Mouse (Mus musculus) lung, adult 2 months (tissue): ENCODE measurements around the gene Sult4a1. TPM values are rescaled to one million over a fixed set of nuclear protein-coding genes. Genes with fewer than 3 reads are reported as not detected.

ENCODE experiments used
- DNase-seq: peaks from one replicate; pipeline ENCODE4 v3.0.0; 2022
- H3K4me1 ChIP-seq: fragments of 200-500 bp; 2 replicates; pipeline ENCODE4 v1.6.1; 2011; ENCODE audit warnings: low read length; ENCODE audit not compliant: control insufficient read depth, insufficient read depth
- H3K4me3 ChIP-seq: fragments of 200-500 bp; replicated peaks from 2 replicates; pipeline ENCODE3; 2011; ENCODE audit warnings: low read depth, mild to moderate bottlenecking, control low read depth, low read length; ENCODE audit errors: extremely low read depth
- CTCF ChIP-seq: fragments of 200-500 bp; IDR thresholded peaks from 2 replicates; pipeline ENCODE4 v1.5.1; 2011; ENCODE audit warnings: mild to moderate bottlenecking, low read length, control low read depth; ENCODE audit not compliant: insufficient read depth
- POLR2A ChIP-seq: fragments of 200-500 bp; IDR thresholded peaks from 2 replicates; pipeline ENCODE4 v1.6.1; 2011; ENCODE audit warnings: low read depth, mild to moderate bottlenecking, control low read depth, low read length, borderline replicate concordance; ENCODE audit errors: extremely low read depth
- WGBS: fragments of 180-500 bp; shearing (Covaris S2); methylation state at CpG from one replicate; pipeline ENCODE4 v1.1.7; 2018; 5-methylcytosine and 5-hydroxymethylcytosine counted together
- polyA plus RNA-seq: library from polyadenylated mRNA; depleted of rRNA; stranded (reverse); fragments of >200 nt; gene quantifications from 2 replicates; pipeline ENCODE4 v1.2.3, GENCODE M21; 2012

Gene Sult4a1
- polyA plus RNA-seq, 1 experiment, result 0.69 TPM

DNA sequence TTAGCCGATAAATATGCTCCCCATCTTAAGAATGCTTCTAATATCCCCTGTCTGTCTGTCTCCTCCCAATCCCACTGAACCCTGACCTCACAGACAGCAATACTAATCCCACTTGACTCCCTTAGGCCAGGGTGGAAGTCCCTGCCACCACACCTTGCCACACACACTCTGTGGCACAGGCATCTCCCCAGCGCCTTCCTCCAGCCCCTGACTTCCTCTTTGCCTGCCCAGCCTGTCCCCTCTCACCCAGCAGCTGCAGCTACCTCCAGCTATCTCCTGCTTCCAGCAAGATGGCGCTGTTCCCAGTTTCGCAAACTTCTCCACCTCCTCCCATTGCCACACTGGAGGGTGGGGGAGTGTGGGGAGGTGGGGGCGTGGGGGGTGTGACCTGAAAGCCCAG lies 21.3 kb upstream of the Sult4a1 start:
- H3K4me3 ChIP-seq, result no peak overlapping the region
- no peak for DNase-seq
- 27% methylated on average over 5 of the region's 5 CpGs for WGBS
- no peaks in the 10 kb centered on the region; the same call in 1 of the 2 replicates for H3K4me1 ChIP-seq
- TF ChIP-seq CTCF, result no peak
- no peak for TF ChIP-seq POLR2A

GRCm38 (mm10) chr15:84126447-84126846 lies 20.9 kb upstream of the Sult4a1 start:
- no peak for DNase-seq
- no peaks in the 10 kb centered on the region; the same call in 1 of the 2 replicates for H3K4me1 ChIP-seq
- WGBS, result 52% methylated on average over 4 of the region's 4 CpGs
- no peak overlapping the region for H3K4me3 ChIP-seq
- no peak for TF ChIP-seq POLR2A
- no peak for TF ChIP-seq CTCF

DNA sequence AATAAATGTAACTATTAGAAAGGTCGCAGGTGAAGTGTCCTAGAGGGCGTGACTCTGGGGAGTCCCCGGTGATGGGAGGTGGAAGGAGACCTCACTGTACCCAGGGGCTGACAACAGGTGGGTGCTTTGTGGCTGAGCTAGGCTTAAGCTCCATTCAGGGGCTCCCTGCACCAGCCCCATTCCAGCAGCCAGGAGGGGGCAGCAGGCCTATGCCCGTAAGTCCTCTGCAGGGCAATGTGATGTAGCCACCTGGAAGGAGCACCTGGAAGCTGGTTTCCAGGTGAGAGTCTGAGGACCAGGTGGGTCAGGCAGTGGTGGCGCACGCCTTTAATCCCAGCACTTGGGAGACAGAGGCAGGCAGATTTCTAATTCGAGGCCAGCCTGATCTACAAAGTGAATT lies 18.5 kb upstream of the Sult4a1 start:
- TF ChIP-seq POLR2A (no peak), CTCF (no peak)
- WGBS, result 68% methylated on average over 7 of the region's 7 CpGs
- Histone ChIP-seq H3K4me1 (no peaks in the 10 kb centered on the region), H3K4me3 (no peak overlapping the region)
- no peak for DNase-seq

DNA sequence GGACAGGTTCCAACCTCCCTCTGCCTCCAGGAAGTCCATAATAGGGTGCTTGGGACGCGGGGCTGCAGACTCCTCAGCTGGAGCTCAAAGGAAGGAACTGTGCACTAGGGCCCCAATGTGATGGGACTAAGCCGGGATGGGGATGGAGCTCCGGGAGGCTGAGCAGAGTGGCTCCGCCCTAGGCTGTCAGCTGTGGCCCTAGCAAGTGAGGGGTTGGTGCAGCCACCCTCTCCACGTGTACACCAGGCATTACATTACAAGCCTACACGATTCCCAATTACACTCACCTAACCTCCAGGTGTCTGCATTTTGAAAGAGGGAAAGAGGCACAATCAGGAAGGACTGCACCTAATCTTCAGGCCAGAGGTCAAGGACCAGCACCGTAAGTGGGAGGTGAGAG lies 17.5 kb upstream of the Sult4a1 start, which contains the start of gene Pnpla5:
Gene Pnpla5, minus strand, starts transcription at position 101 of the 400 bp plus-strand sequence.
- Histone ChIP-seq H3K4me1 (no peaks in the 10 kb centered on the region), H3K4me3 (no peak within 1 kb of the TSS)
- WGBS, result 58% methylated on average over 8 of the region's 8 CpGs
- DNase-seq, result no peak
- TF ChIP-seq CTCF (no peak), POLR2A (no peak)

GRCm38 (mm10) chr15:84121036-84121435 lies 15.5 kb upstream of the Sult4a1 start:
- no peak for DNase-seq
- WGBS, result 59% methylated on average over 7 of the region's 7 CpGs
- Histone ChIP-seq H3K4me1 (no peaks in the 10 kb centered on the region), H3K4me3 (no peak overlapping the region)
- no peak for TF ChIP-seq CTCF
- no peak for TF ChIP-seq POLR2A

- 22% methylated on average over 6 of the region's 6 CpGs for WGBS
- no peak for DNase-seq
These were observed 15.1 kb upstream of the Sult4a1 start for GRCm38 (mm10) chr15:84120612-84121011.

DNA sequence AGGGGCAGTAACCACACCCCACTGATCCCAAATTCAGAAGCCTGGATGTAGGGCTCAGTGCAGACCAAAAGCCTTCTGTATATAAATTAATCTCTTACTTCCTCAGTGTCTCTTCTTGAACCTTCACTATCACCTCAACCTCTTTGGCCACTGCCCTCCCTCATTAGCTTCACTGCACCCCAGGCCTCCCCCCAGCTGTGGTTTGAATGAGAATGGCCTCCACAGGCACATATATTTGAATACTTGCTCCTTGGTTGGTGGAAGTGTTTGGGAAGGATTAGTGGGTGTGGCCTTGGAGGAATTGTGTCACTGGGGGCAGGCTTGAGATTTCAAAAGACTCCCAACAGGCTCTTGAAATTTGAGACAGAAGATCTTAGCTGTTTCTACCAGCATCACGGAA lies 10.9 kb upstream of the Sult4a1 start:
- no peak for DNase-seq

More at GRCm38 (mm10) chr15:84120612-84121011, 15.1 kb upstream of the Sult4a1 start:
- Histone ChIP-seq H3K4me3 (no peak overlapping the region), H3K4me1 (no peaks in the 10 kb centered on the region)
- TF ChIP-seq CTCF, result peak; percentile 64; the same call in 1 of the 2 replicates
- TF ChIP-seq POLR2A, result no peak

GRCm38 (mm10) chr15:84115727-84116126 lies 10.2 kb upstream of the Sult4a1 start:
- Histone ChIP-seq H3K4me1 (no peaks in the 10 kb centered on the region), H3K4me3 (no peak overlapping the region)
- no peak for TF ChIP-seq POLR2A
- peak; percentile 33 for TF ChIP-seq CTCF
- WGBS, result 45% methylated on average over 5 of the region's 5 CpGs
- DNase-seq, result no peak

More for the DNA sequence above, 10.9 kb upstream of the Sult4a1 start:
- H3K4me3 ChIP-seq, result no peak overlapping the region
- H3K4me1 ChIP-seq, result no peaks in the 10 kb centered on the region
- TF ChIP-seq CTCF, result no peak
- no peak for TF ChIP-seq POLR2A
- 81% methylated on average over 1 of the region's 1 CpGs for WGBS

GRCm38 (mm10) chr15:84113873-84114272 lies 8.3 kb upstream of the Sult4a1 start:
- H3K4me1 ChIP-seq, result no peaks in the 10 kb centered on the region
- DNase-seq, result no peak
- no peak overlapping the region for H3K4me3 ChIP-seq
- TF ChIP-seq POLR2A (no peak), CTCF (no peak)
- WGBS, result 59% methylated on average over 6 of the region's 6 CpGs

- WGBS, result 6% methylated on average over 13 of the region's 13 CpGs
- H3K4me1 ChIP-seq, result no peaks in the 10 kb centered on the region
- no peak for TF ChIP-seq CTCF
- TF ChIP-seq POLR2A, result no peak
- DNase-seq, result no peak
- no peak overlapping the region for H3K4me3 ChIP-seq
These were observed 3.3 kb upstream of the Sult4a1 start for GRCm38 (mm10) chr15:84108899-84109298.
